Mouse (Mus musculus) myocyte (in vitro differentiated cells): ENCODE data around the gene Fscn2.

Experiments used
- CEBPB ChIP-seq: IDR thresholded peaks from 2 replicates; pipeline ENCODE4 v1.6.1; 2011; ENCODE audit warnings: mild to moderate bottlenecking, moderate library complexity; ENCODE audit not compliant: poor library complexity, insufficient read depth, severe bottlenecking
- POLR2A ChIP-seq: IDR thresholded peaks from one replicate; pipeline ENCODE4 v1.6.1; 2011; ENCODE audit warnings: low read depth, mild to moderate bottlenecking, control low read depth, moderate library complexity; ENCODE audit not compliant: insufficient read length
- POLR2AphosphoS2 ChIP-seq: IDR thresholded peaks from one replicate; pipeline ENCODE4 v1.6.1; 2011; ENCODE audit warnings: low read depth, control low read depth; ENCODE audit not compliant: insufficient read length
- SRF ChIP-seq: IDR thresholded peaks from one replicate; pipeline ENCODE4 v1.6.1; 2011; ENCODE audit warnings: low read depth; ENCODE audit not compliant: control insufficient read depth, insufficient read length
- TCF12 ChIP-seq: IDR thresholded peaks from one replicate; pipeline ENCODE4 v1.6.1; 2011; ENCODE audit warnings: mild to moderate bottlenecking, control low read depth; ENCODE audit not compliant: poor library complexity, insufficient read depth, severe bottlenecking
- USF1 ChIP-seq: IDR thresholded peaks from one replicate; pipeline ENCODE4 v1.6.1; 2011; ENCODE audit warnings: low read depth, mild to moderate bottlenecking, control low read depth, moderate library complexity

GRCm38 (mm10) chr11:120376302-120377160 lies 15.2 kb downstream of the Fscn2 start:
- no peak for TF ChIP-seq POLR2AphosphoS2
- TF ChIP-seq SRF: no peak
- no peak for TF ChIP-seq POLR2A
- no peak for TF ChIP-seq USF1
- no peak for TF ChIP-seq CEBPB
- TF ChIP-seq TCF12: no peak
